Mouse (Mus musculus) MEL (cell line): Measurements from ENCODE around the gene Gm4301.
"Not testable (repeated sequence)": the region's sequence is repeated elsewhere in the genome, so short reads cannot be mapped to it uniquely, and the experiment has no call there.

Experiments
- CHD2 ChIP-seq: IDR thresholded peaks from 2 replicates; pipeline ENCODE4 v1.6.1; 2011; ENCODE audit warnings: low read length, improper control_type of control experiment
- CTCF ChIP-seq, 3 experiments: IDR thresholded peaks in 2 of 3; conservative IDR thresholded peaks in 1 of 3; 2 replicates each; pipeline ENCODE4 v1.5.1; 2011 to 2012; ENCODE audit warnings: low read length in 3 of 3, low read depth in 2 of 3, mild to moderate bottlenecking in 2 of 3, improper control_type of control experiment in 1 of 3, inconsistent platforms in 1 of 3, mixed read lengths in 1 of 3, moderate library complexity in 1 of 3; ENCODE audit not compliant: control insufficient read depth in 1 of 3, insufficient read depth in 1 of 3, poor library complexity in 1 of 3, severe bottlenecking in 1 of 3
- GATA1 ChIP-seq: IDR thresholded peaks from 2 replicates; pipeline ENCODE4 v1.6.1; 2011; ENCODE audit warnings: low read depth, low read length, improper control_type of control experiment
- KAT2A ChIP-seq: conservative IDR thresholded peaks from 2 replicates; pipeline ENCODE4 v1.6.1; 2012; ENCODE audit warnings: low read depth, low read length, improper control_type of control experiment, inconsistent platforms
- MAX ChIP-seq: IDR thresholded peaks from 2 replicates; pipeline ENCODE4 v1.6.1; 2011; ENCODE audit warnings: low read length, improper control_type of control experiment
- POLR2A ChIP-seq, 2 experiments: IDR thresholded peaks; 2 replicates each; pipeline ENCODE4 v1.6.1; 2011 to 2012; ENCODE audit warnings: low read length in 2 of 2, mild to moderate bottlenecking in 2 of 2, control low read depth in 1 of 2, improper control_type of control experiment in 1 of 2, low read depth in 1 of 2, moderate library complexity in 1 of 2; ENCODE audit not compliant: control insufficient read depth in 1 of 2, insufficient read depth in 1 of 2, poor library complexity in 1 of 2
- USF2 ChIP-seq, 2 experiments: IDR thresholded peaks; 2 replicates each; pipeline ENCODE4 v1.6.1; 2011 to 2012; ENCODE audit warnings: improper control_type of control experiment in 2 of 2, low read length in 2 of 2, borderline replicate concordance in 1 of 2, inconsistent platforms in 1 of 2, low read depth in 1 of 2, mild to moderate bottlenecking in 1 of 2; ENCODE audit not compliant: insufficient read depth in 1 of 2

- not testable (repeated sequence) for TF ChIP-seq POLR2A (IDR thresholded peaks at IDR 0.05; ENCODE audit: control insufficient read depth in 1 of 2, insufficient read depth in 1 of 2, low read depth in 1 of 2, low read length in 2 of 2, poor library complexity in 1 of 2); CHD2; GATA1; CTCF (IDR thresholded peaks at IDR 0.05 in 2 of 3, conservative IDR thresholded peaks at IDR 0.05 in 1 of 3; ENCODE audit: control insufficient read depth in 1 of 3, insufficient read depth in 1 of 3, low read depth in 2 of 3, low read length in 3 of 3, poor library complexity in 1 of 3, severe bottlenecking in 1 of 3); MAX; USF2 (IDR thresholded peaks at IDR 0.05; ENCODE audit: borderline replicate concordance in 1 of 2, insufficient read depth in 1 of 2, low read depth in 1 of 2, low read length in 2 of 2); KAT2A
Observed at GRCm38 (mm10) chr10:100300106-100300505, 35.4 kb upstream of the Gm4301 start.
